Mouse (Mus musculus) heart, adult 8-10 months (tissue): ENCODE data around the gene Ins2. TPM values are rescaled to one million over a fixed set of nuclear protein-coding genes. Genes with fewer than 3 reads are reported as not detected.

Experiments
- DNase-seq: peaks from one replicate; pipeline ENCODE4 v3.0.0; 2022; ENCODE audit warnings: low spot score
- total RNA-seq, 4 experiments: library from RNA; stranded (reverse); gene quantifications; 2 replicates each; pipeline ENCODE4 v1.2.4; 2022

Gene Ins2
- total RNA-seq, 4 experiments from 2014 or later, result not detected

GRCm38 (mm10) chr7:142664465-142665029, 78.6 kb downstream of the Ins2 start:
- no peak for DNase-seq

DNA sequence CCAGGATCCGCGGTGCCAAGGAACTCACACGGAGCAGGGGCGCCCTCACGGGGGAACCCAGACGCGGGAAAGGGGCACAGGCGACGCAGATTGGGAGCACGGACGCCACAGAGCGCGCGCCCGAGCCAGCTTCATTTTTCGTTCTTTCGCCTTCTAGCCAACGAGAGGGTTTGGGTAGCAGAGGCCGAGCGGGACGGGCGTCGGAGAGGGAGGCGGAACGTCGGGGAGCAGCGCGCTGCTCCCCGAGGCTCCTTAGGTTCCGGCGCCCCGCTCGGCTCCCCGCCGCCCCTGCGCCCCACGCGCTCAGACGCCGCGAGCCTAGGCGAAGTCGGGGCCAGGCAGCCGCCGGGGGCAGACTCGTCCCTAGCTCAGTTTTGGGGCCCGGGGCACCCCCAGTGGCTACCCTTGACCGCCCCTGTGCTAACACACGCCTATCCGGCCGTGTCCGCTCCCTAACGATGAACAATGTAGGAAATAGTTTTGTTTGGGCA, 79.2 kb downstream of the Ins2 start:
- no peak for DNase-seq

GRCm38 (mm10) chr7:142663151-142663550, 80.0 kb downstream of the Ins2 start:
- no peak for DNase-seq

DNA sequence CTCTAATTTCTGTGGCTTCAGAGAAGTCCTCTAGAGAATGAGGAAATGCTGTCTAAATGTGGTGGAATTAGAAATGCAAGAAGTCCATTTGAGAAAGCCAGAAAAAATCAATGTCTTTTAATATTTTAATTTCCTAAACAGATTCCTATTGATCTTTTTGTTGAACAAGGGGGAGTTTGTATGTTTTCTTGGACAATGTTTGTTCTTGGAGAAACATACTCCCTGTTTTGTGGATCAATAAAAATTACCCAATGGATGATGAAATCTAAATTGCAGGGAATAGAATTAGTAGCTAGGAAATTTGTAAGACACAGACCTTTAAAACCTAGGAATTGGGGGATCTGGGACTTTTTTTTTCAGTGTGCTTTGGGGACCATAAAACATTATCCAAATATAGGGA, 81.4 kb downstream of the Ins2 start:
- no peak for DNase-seq

DNA sequence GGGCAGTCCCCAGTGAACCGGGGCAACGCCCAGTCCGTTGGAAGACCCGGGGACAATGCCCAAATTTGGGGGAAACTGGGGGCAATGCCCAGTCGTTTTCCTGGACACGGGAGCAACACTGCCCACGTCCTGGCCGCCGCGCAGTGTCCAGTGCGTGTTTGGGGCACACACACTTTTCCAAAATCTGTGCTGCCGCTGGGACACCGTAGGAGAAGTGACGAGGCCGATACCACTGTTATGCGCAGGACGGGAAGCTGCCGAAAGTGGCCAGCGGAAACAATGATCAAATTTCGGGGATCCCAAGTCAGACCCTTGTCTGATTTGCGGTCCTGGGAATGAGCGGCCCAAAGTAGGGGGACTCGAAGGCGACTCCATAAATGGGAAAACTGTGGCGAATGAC, 82.1 kb downstream of the Ins2 start:
- no peak for DNase-seq

GRCm38 (mm10) chr7:142660651-142660945, 82.6 kb downstream of the Ins2 start:
- no peak for DNase-seq

GRCm38 (mm10) chr7:142659767-142660650, 83.2 kb downstream of the Ins2 start:
- DNase-seq, result no peak

GRCm38 (mm10) chr7:142659181-142659681, 84.0 kb downstream of the Ins2 start:
- DNase-seq, result no peak

- DNase-seq, result no peak
Measured at GRCm38 (mm10) chr7:142658681-142659180, 84.5 kb downstream of the Ins2 start.

DNA sequence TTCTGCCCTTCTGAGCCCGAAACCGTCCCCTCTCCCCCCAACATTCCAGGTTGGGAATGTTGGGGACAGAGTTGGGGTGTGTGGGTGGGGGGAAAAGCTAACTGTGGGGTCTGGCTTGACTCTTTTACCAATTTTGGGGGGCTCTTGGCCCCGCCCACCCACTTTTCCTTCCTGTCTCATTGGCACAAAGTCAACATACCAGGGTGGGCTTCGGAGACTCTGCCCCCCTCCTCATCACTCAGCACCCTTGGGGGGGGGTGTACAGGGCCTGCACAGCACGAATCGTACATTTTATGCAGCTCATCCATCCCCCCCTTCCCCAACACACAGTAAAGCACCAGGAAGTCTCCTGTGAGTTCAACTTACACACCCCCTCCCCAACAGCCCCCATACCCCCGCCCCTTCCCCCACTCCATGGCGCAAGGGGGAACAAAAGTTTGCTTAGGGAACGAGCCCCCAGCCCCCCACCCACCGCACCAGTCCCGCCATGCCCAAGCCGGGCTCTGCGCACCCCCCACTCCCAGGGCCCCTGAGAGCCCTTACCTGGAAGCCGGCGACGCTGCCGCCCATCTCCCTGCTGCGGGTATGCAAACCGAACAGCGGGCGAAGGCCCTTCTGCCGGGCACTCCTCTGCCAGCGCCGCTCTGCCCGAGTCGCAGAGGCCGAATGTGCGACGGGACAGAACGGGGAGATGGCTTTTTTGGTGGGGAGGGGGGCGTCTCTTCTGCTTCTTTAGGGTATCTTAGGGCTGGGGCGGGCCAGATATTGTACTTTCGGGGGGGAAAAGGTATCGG, 85.2 kb downstream of the Ins2 start:
- no peak for DNase-seq

DNA sequence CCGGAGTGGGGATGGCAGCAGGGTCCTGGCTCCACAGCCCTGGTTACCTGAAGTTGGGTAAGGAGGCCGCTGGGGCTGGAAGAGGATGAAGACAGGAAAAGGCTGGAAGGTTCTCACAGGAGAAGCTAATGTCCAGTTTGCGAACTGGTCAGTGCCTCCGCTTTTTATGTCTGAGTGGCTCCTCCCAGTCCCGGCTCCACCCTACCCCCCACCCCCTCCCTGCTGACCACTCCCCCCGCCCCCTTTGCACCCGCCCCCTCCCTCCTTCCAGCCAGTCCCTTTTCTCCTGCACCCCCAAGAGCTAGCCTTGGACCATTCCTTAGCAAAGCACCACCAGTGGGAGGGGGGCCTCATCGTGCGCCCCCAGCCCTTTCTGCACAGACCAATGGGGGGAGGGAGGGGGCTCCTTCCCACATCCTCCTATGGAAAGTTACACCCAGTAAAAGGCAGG, 85.8 kb downstream of the Ins2 start:
- DNase-seq, result no peak

DNA sequence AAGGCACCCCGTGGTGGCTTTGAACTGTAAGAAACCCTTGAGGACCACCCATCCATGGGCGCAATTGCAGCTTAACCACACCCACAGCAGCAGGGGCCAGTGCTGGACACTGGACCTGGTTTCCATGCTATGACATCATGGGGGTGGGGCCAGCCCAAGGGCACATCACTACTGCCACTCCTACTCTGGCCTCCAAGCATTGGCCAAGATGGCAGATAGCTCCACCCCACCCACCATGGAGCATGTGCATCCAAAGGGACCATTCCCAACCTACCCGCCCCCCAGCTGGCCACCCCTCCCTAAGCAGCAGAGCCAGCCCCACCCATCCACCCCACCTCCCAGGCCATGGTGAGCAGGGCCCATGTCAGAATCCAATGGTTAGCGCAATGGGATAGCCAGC, 87.1 kb downstream of the Ins2 start:
- DNase-seq, result no peak

GRCm38 (mm10) chr7:142655633-142656032, 87.5 kb downstream of the Ins2 start:
- no peak for DNase-seq

DNA sequence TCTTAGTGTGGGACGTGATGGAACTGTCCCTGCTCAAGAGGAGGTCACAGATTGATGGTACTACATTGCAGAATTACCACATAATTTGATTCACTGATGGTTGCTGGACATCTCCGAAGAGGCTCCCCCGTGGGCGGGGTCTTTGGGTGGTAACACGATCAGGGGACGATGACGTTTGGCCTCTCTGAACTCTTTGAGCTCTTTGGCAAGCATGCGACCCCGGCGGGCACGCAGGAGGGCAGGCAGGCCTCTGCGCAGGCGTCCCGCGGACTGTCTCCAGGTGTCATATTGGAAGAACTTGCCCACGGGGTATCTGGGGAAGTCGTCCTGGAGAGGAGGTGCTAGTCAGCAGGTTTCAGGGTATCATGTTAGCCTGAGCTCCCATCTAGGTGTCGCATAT, 89.5 kb downstream of the Ins2 start:
- no peak for DNase-seq

DNA sequence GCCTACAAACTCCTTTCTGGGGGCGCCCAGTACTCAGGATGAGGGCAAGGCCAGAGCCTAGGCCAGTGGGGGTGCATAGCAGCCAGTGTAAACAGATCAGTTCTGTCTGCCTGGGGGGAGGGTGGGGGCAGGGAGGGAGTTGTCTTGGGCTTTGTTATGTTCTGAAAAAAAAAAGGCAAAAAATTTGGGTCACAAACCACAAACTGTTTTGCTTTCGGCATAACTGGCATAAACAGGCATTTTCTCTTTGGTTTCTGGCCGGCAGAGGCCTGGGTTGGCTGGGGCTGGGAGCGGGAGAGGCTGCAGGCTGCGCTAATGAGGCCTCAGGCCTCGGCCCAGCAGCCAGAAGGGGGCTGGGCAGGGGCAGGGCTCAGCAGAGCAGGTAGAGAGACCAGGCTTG, 96.5 kb downstream of the Ins2 start:
- no peak for DNase-seq

DNA sequence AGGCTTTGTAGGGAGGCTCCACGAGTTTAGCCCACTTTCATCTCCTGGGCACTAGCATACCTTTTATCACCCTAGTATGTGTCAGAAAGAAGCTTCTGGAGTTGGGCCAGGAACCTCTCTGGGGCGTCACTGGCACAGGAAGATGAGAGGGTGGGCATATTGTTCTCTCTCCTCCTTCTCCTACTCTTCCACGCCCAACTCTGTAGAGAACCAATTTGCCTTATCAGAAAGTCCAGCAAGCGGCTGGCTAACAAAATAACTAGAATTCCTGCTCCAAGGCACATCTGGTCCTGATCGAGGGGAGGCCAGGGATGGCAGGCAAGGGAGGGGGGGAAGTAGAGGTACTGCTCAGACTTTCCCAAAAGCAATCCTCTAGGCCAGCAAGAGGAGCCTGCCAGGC, 98.1 kb downstream of the Ins2 start:
- DNase-seq, result no peak

GRCm38 (mm10) chr7:142636178-142636577, 107.0 kb downstream of the Ins2 start:
- no peak for DNase-seq

DNA sequence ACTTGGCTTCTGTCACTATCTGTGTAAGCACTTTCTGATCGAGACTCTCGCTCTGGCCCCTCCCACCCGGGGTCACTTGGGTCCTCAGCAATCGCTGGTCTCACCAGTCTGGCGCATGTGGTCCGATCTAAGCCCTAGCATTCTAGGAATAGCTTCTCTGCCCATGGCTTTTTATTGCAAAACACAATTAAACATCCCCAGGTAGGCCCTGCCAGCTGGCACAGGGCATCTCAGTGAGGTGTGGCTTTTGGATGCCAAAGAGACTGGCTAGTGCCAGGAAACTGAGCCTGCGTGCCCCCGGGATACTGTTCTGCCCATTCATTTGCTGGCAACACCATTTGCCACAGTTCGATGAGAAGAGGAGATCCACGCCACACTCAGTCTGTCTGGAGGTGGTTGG, 112.5 kb downstream of the Ins2 start:
- DNase-seq, result no peak

DNA sequence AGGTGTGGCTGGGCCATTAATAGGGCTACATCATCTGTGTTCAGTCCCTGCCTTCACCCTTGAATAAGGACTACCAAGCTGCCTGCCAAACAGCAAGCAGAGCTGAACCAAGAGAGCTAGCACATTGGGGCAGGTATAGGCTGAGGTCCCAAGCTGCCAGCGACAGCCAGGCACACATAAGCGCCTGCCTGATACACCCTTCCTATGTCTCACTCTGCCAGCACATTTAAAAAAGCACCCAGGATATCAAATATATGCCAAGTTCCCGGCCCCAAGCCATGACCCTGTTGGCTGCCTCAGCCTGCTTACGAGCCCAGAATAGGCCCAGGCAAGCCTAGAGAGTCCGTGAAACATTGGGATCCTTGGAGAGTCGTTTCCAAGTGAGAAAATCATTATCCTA, 113.4 kb downstream of the Ins2 start:
- peak; percentile 26 for DNase-seq
